ENCODE assay signal across 24 mouse cellular contexts in genomic region chr5:46709596-46709995, GRCm38 (mm10).
DNase-seq lines count a peak whose midpoint lies in the region; ATAC-seq and TF ChIP-seq lines count a peak whose summit lies in the region.
"Had no signal": no experiment of that assay in that cellular context is flagged by ENCODE, and none has a peak within 500 bp of the region (broad histone marks: within the 10 kb centered on the region; RNA-seq: fewer than 3 reads in every experiment).

No protein-coding gene starts in this region.

- no peak overlapping the region for H3K4me3 ChIP-seq in lung, postnatal 0 days (ENCODE audit: low read depth, low read length)
- H3K4me3 ChIP-seq: embryonic facial prominence, embryonic 13.5 days; heart, adult 2 months; left cerebral cortex, adult 2 months; midbrain, embryonic 13.5 days; neural tube, embryonic 13.5 days had no signal

- no peaks in the 10 kb centered on the region for H3K9me3 ChIP-seq in lung, postnatal 0 days (ENCODE audit: low read length)
- H3K9me3 ChIP-seq: embryonic facial prominence, embryonic 13.5 days; midbrain, embryonic 13.5 days; neural tube, embryonic 13.5 days had no signal

- no peaks in the 10 kb centered on the region for H3K36me3 ChIP-seq in lung, postnatal 0 days (ENCODE audit: insufficient read depth, low read length)
- H3K36me3 ChIP-seq: embryonic facial prominence, embryonic 13.5 days; midbrain, embryonic 13.5 days; neural tube, embryonic 13.5 days had no signal

- no peak for TF ChIP-seq CTCF in lung, postnatal 0 days (IDR thresholded peaks at IDR 0.05)

- ATAC-seq in lung, postnatal 0 days, result no peak; the same call in 1 of the 2 replicates
- ATAC-seq: forebrain, embryonic 14.5 days; hindbrain, postnatal 0 days; intestine, postnatal 0 days; midbrain, embryonic 13.5 days; Patski had no signal

- WGBS in lung, postnatal 0 days, result 53% methylated on average over 3 of the region's 3 CpGs

- H3K27ac ChIP-seq in lung, postnatal 0 days (ENCODE audit: low read length), result no peak overlapping the region
- H3K27ac ChIP-seq: embryonic facial prominence, embryonic 13.5 days; heart, adult 2 months; hindbrain, postnatal 0 days; left cerebral cortex, adult 2 months; liver, embryonic 14.5 days; midbrain, embryonic 13.5 days; neural tube, embryonic 13.5 days had no signal

- no peaks in the 10 kb centered on the region for H3K4me1 ChIP-seq in lung, postnatal 0 days (ENCODE audit: insufficient read depth, low read depth, low read length)
- H3K4me1 ChIP-seq: embryonic facial prominence, embryonic 13.5 days; midbrain, embryonic 13.5 days; neural tube, embryonic 13.5 days had no signal

- no peaks in the 10 kb centered on the region for H3K27me3 ChIP-seq in lung, postnatal 0 days (replicated peaks; ENCODE audit: insufficient read depth, low read length)
- H3K27me3 ChIP-seq: embryonic facial prominence, embryonic 13.5 days; midbrain, embryonic 13.5 days; neural tube, embryonic 13.5 days; Patski had no signal

- no peak overlapping the region for H3K4me2 ChIP-seq in lung, postnatal 0 days (replicated peaks; ENCODE audit: low read depth, low read length)
- H3K4me2 ChIP-seq: embryonic facial prominence, embryonic 13.5 days; midbrain, embryonic 13.5 days; neural tube, embryonic 13.5 days had no signal

- H3K9ac ChIP-seq in lung, postnatal 0 days (replicated peaks; ENCODE audit: low read depth), result no peak overlapping the region
- H3K9ac ChIP-seq: embryonic facial prominence, embryonic 13.5 days; liver, embryonic 14.5 days; midbrain, embryonic 13.5 days; neural tube, embryonic 13.5 days had no signal

- TF ChIP-seq EP300 in lung, postnatal 0 days (IDR thresholded peaks at IDR 0.05), result no peak

- intact Hi-C loops in heart, postnatal 14 days (cut with DNase I), result no loop called here

- peak; percentile 6 for DNase-seq in lung, postnatal 0 days (ENCODE audit: low spot score)
- DNase-seq in lung, postnatal 14 days, result no peak
- DNase-seq in kidney, adult 9 months, result peak; percentile 84
- DNase-seq in kidney, postnatal 14 days, result peak; percentile 63
- peak; percentile 16 for DNase-seq in retina, postnatal 1 day
- no peak for DNase-seq in ovary, adult 18-20 months (ENCODE audit: low spot score)
- DNase-seq in heart, postnatal 14 days, result no peak
- DNase-seq: adrenal gland, postnatal 14 days; cerebellum, postnatal 10 days; gastrocnemius, postnatal 25 days; heart, adult 2 months; heart, postnatal 4 days; layer of hippocampus, adult 9-11 months; right cerebral cortex, postnatal 4 days; thymus, adult 2 months had no signal

Comparison
In these comparisons a context has a peak if more than half of its experiments do, and no peak if none do; other contexts are left out.
1. DNase-seq: peak in lung, postnatal 0 days (single experiment), kidney, adult 9 months (single experiment), kidney, postnatal 14 days (single experiment) and retina, postnatal 1 day (single experiment); none in lung, postnatal 14 days (single experiment), ovary, adult 18-20 months (single experiment) and heart, postnatal 14 days (0 of 2).